Mouse (Mus musculus) layer of hippocampus, postnatal 14 days (tissue): ENCODE measurements around the gene Rassf4. TPM values are rescaled to one million over a fixed set of nuclear protein-coding genes. Genes with fewer than 3 reads are reported as not detected.
"Not testable (repeated sequence)": the region's sequence is repeated elsewhere in the genome, so short reads cannot be mapped to it uniquely, and the experiment has no call there.

ENCODE experiments used
- DNase-seq, 2 experiments: peaks; one replicate each; pipeline ENCODE4 v3.0.0; 2021 to 2022; ENCODE audit warnings: low spot score in 2 of 2, mixed read lengths in 1 of 2
- microRNA-seq, 2 experiments: library from miRNA; unstranded; fragments of <30 nt; microRNA quantifications; one replicate each; pipeline ENCODE4 v1.2.0; 2021
- total RNA-seq, 2 experiments: library from RNA; stranded (reverse); gene quantifications; 2 replicates each; pipeline ENCODE4 v1.2.3; 2021

Gene Rassf4
- total RNA-seq, 2 experiments from 2014 or later: 3.8 to 4.6 TPM

DNA sequence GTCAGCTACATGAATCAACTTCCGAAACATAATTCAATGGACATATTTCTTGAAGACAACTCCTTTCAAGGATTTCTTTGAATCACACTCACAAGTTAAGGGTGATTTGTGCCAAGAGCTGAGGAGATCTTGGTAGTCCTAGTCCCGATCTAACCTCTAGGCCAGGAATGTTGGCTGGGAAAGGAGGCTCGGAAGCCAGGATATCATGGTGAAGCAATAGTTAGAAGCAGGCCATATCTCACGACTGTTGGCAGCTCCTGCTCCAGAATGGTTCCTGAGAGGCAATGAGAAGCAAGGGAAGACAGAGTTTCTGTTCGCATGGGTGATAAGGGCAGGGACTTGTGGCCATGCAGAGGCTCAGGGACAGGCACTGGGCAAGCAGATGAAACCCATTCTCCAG lies 36.3 kb downstream of the Rassf4 start:
- DNase-seq: no peak

DNA sequence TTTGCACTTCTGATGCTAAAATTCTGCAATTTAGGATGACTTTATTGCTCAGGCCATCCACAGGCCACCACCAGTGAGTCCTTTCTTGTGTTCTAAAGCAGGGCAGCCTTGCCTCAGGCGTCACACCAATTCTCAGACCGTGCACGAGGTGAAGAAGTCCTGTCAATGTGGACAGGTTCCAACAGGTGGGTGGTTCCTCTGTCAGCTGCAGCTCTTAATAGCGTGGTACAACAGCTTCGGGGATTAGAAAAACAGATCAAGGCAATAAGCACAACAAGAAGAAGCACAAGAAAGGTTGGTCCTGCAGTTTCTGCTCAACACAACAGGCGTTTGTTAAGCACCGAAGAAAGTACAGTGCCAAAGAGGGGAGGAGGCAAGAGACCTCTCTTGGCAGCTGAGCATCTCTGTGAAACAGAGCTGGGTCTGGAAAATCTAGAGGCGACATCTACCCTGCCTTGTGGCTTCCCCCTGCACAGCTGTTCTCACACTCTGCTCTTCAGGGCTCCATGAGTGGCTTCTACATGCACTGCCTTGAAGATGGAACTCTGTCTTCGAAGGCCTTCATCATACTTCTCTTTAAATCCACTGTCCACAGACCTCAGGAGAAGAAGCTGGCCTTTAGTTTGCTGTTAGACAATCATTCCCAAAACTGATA lies 37.0 kb downstream of the Rassf4 start:
- no peak for DNase-seq

GRCm38 (mm10) chr6:116635251-116636180 lies 38.2 kb downstream of the Rassf4 start:
- no peak for DNase-seq

DNA sequence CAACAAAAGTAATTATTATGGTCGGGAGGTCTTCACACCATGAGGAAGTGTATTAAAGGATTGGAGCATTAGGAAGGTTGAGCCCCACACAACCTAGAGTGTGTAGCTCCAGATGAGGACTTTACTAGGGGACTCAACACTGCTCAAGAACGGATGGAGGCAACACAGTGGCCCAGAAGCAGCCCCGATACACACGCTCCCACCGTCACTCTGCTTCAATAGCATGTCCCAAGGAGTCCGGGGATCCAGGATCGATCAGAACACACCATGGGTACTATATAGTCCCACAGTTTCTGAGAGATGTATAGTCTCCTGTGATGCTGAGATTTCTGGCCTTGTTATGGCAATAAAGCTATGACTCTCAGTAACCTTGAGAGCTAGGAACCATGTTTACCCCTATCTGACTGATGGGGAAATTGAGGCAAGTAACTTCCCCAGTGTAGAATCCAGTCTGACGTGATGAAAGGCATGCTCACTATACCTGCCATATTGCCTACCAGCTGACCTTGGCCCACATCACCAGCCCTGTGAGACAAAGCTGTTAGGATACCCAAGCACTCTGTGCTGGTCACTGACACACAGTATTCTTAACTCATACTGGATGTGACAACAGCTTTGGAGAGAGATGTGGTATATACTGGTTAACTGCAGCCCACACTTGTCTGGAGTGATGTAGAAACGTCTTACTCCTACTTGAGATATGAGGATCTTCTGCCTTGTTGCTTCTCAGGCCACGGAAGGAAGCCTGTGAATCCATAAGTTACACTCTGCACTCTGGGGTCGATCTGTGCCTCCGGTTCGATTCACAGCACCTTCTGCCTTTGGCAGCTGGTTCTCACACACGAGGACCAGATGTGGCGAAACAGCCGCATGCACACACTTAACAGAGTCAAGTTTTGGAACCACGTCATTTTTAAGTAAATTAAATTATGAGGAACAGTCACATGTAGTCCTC lies 39.7 kb downstream of the Rassf4 start:
- DNase-seq: no peak

DNA sequence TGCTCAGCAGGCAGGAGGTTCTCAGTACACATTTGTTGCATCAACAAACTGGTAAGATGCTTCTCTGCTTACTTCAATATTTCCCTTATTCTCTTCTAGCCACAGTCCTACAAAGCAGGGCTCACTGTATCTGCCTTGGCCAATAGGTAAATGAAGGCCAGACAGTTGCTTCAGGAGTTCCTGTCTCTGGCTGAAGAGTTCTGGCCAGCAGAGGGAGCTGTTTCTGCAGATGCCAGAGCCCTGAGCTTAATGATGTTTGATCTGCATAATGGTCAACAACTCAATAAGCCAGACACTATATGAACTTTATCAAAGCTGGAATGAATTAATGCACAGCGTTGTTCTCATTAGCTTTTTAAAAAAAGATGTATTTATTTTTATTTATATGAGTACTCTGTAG lies 41.6 kb downstream of the Rassf4 start:
- peak; percentile 40 to 71 for DNase-seq

DNA sequence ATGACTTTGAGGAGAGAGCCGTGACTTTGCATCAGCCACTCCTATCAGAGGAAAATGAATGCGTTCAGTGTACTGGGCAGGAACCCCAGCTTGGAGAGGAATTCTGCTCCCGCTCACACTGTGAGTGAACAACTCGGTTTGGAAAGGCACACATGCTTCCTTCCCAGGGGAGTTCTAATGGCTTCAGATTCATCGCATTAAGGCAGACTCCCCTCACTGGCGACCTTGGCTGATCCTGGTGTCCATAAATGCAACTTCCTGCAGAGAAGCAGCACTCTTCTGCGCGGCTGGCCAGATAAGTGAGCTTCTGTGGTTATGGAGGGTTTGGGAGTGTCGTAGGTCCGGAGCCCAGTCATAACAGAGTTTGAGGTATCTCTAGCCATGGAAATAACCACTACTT lies 44.0 kb downstream of the Rassf4 start:
- DNase-seq: no peak

GRCm38 (mm10) chr6:116628539-116629171 lies 45.1 kb downstream of the Rassf4 start, which contains the start of gene Zfp422:
Zfp422 (minus strand) TSS chr6:116628999.
- DNase-seq: peak; percentile 61 to 76

DNA sequence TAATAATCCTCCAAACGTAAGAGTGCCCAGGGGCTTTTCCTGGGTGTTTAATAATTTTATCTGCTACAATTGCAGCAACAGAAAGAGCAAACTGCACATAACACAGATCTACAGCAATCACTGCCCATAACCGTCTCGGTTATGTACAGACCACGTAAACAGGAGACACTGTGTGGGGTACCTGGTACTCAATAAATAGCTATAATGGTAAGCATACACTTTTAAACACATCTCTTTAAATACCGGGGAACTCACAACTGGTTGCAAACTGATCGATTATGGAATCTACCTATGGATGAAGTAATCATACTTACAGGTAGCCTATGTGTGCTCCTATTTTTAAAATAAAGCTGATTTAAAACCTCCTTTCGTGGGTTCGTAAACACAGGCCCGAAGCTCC lies 45.7 kb downstream of the Rassf4 start:
- no peak for DNase-seq

GRCm38 (mm10) chr6:116626417-116626816 lies 47.3 kb downstream of the Rassf4 start:
- DNase-seq: not testable (repeated sequence)

DNA sequence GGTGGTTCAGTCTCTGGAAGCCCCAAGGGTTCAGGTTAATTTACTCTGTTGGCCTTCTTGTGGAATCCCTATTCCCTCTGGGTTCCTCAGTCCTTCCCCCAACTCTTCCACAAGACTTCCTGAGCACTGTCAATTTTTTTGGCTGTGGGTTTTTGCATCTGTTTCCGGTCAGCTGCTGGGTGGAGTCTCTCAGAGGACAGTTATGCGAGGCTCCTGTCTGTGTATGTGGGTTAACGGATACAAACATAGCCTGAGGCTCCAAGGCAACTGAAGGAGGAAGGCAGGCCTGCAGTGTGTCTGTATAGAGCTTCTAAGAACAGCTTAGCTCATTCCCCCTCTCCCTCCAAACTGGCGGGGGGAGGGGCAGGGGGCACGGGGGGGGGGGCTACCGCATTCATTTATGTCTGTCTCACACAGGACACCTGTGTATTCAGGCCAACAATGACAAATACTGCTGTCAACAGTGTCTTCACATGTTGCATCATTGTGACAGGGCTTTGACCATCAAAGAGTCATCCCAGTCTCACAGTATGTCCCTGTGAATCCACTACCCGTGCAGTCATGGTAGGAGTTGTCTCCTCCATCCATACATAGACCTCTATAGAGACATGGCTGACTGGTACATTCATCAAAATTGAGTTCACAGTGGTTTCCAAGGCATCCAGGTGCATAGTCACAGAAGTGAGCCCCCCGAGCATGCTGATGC lies 52.3 kb downstream of the Rassf4 start:
- no peak for DNase-seq

DNA sequence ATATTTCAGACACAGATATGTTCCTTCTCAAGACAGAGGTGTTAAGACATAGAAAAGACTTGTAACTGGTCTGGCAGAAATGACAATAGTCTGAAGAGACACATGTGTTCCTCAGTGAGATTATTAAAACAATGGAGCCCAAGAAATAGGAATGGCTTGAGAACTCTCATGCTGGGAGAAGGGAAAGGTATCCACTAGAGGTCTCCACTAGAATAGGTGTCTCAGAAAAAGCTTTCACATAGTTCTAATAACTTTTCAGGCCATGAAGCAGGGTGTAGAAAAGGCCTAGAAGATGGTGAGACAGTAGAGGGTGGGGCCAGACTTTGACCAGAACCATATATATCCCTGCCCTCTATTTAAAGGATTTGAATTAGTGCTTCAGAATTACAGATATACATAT lies 55.7 kb downstream of the Rassf4 start:
- no peak for DNase-seq

DNA sequence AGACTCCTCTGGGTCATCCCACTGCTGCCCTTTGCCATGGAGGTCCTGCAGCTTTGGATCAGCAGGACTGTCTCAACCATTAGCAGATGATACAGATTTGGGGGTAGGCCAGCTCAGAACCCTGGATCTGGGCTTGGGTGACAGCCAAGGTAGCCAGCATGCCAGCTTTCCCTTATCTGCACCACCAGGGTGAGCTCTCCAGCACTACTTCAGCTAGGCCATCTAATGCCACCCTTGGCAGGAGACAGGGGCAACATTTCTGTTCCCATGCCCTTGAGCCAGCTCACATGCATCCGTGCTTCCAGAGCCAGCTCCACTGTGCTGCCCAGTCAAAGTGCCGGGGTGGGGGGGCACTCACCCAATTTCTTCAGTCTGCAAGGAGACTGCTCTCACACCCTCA lies 58.0 kb downstream of the Rassf4 start:
- no peak for DNase-seq

GRCm38 (mm10) chr6:116607230-116607629 lies 66.5 kb downstream of the Rassf4 start:
- DNase-seq: no peak

DNA sequence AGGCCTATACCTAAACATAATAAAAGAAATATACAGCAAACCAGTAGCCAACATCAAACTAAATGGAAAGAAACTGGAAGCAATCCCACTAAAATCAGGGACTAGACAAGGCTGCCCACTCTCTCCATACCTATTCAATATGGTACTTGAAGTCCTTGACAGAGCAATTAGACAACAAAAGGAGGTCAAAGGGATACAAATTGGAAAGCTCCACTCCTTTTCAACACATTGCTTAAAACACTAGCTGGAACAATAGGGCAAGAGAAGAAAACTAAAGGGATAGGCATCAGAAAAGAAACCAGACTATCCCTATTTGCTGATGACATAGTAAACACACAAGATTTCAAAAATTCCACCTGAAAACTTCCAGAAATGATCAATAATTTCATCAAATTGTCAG lies 72.8 kb downstream of the Rassf4 start:
- DNase-seq: not testable (repeated sequence)

- DNase-seq: no peak
Measured at GRCm38 (mm10) chr6:116584095-116584494, 89.7 kb downstream of the Rassf4 start, which contains the start of gene Olfr215. Olfr215 (minus strand) TSS chr6:116584195.

Small RNAs within 50 kb of the gene (microRNA-seq; reads per million reads assigned to microRNA genes)
- gene Mir7043: 0.23 to 0.28 reads per million in 2 experiments

Other genes with a start within 250 kb of the Rassf4 start
- 1 to 10 TPM; 6.9 to 7.8 TPM for gene Alox5, start 212.8 kb downstream of the Rassf4 start, total RNA-seq
- gene Olfr211, start 184.9 kb downstream of the Rassf4 start, total RNA-seq: not detected
- gene Olfr212, start 167.4 kb downstream of the Rassf4 start, total RNA-seq: under 1 TPM in 1 of 2 experiments, not detected in 1; 0.16 TPM
- gene Olfr213, start 135.5 kb downstream of the Rassf4 start, total RNA-seq: not detected
- gene Gm5580, start 122.8 kb downstream of the Rassf4 start, total RNA-seq: 1 to 10 TPM; 2.9 to 3.0 TPM
- gene Olfr214, start 119.7 kb downstream of the Rassf4 start, total RNA-seq: not detected
- not detected for gene Olfr215, start 89.8 kb downstream of the Rassf4 start, total RNA-seq
- gene Zfp422, start 45.0 kb downstream of the Rassf4 start, total RNA-seq: 10 to 100 TPM; 23.7 to 26.9 TPM
- 1 to 10 TPM; 2.5 to 4.7 TPM for gene Depp1, start 23.3 kb downstream of the Rassf4 start, total RNA-seq
- 1 to 10 TPM in 1 of 2 experiments, under 1 TPM in 1; 0.31 to 9.2 TPM for gene Tmem72, start 43.0 kb upstream of the Rassf4 start, total RNA-seq